Mouse (Mus musculus) thymus, adult 2 months (tissue): ENCODE measurements around the gene Ap1m1.

Experiments
- CTCF ChIP-seq: fragments of 200-500 bp; IDR thresholded peaks from 2 replicates; pipeline ENCODE4 v1.5.1; 2012; ENCODE audit warnings: mild to moderate bottlenecking, control low read depth, low read length, moderate library complexity, borderline replicate concordance; ENCODE audit not compliant: control insufficient read depth, poor library complexity, insufficient read depth; ENCODE audit errors: extremely low read depth
- POLR2A ChIP-seq: fragments of 200-500 bp; IDR thresholded peaks from 2 replicates; pipeline ENCODE4 v1.6.1; 2012; ENCODE audit warnings: mild to moderate bottlenecking, low read length, control low read depth, moderate library complexity; ENCODE audit not compliant: control insufficient read depth, poor library complexity, insufficient read depth; ENCODE audit errors: extremely low read depth

- TF ChIP-seq POLR2A (no peak), CTCF (no peak)
Measured at GRCm38 (mm10) chr8:72281634-72282033, 41.8 kb downstream of the Ap1m1 start.
